26 mouse cellular contexts compared by ENCODE assay signal in the genomic region with DNA sequence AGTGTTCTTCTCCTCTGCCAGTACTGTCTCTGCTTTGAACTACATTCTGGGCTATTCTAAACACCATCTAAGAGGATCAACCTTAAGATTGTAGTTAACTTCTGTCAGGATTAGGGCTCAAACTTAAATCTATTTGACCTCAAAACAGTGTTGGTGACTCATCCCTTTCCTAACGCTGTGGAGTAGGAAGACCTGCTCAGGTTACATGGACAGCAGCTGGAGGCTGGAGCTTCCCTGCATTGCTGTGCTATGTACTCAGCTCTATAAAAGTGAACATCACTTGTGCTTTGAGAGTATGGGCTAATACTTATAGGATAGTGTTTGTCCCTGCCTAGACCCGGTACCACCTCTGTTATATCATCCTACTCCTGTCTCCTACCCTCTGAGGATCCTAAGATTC.
DNase-seq lines count a peak whose midpoint lies in the region; ATAC-seq and TF ChIP-seq lines count a peak whose summit lies in the region.
"Had no signal": no experiment of that assay in that cellular context is flagged by ENCODE, and none has a peak within 500 bp of the region (broad histone marks: within the 10 kb centered on the region; RNA-seq: fewer than 3 reads in every experiment).

No protein-coding gene starts in this region.

- no peak overlapping the region for H3K27ac ChIP-seq in embryonic facial prominence, embryonic 11.5 days (replicated peaks; ENCODE audit: low read depth, low read length)
- H3K27ac ChIP-seq in embryonic facial prominence, embryonic 10.5 days (replicated peaks), result no peak overlapping the region
- peak overlapping the region; percentile 90 for H3K27ac ChIP-seq in CH12.LX (ENCODE audit: insufficient read depth, low read depth)
- H3K27ac ChIP-seq: embryonic facial prominence, embryonic 13.5 days; embryonic facial prominence, embryonic 15.5 days; forebrain, embryonic 10.5 days; forebrain, embryonic 12.5 days had no signal

- 46% methylated on average over 2 of the region's 2 CpGs for WGBS in embryonic facial prominence, embryonic 11.5 days
- WGBS in embryonic facial prominence, embryonic 10.5 days, result 55% methylated on average over 2 of the region's 2 CpGs

- in situ Hi-C loops in CH12.LX (cut with MboI; ENCODE audit: low pct_ligation_motif_present, low pct_unique_long_range_greater_than_20kb, low sequenced_read_pairs), result loop anchor here (5.0 to 25.0 kb wide), 2 partner anchors 67 to 517 kb away; a partner anchor contains a TSS

- peak; percentile 5 for DNase-seq in embryonic facial prominence, embryonic 11.5 days (ENCODE audit: low spot score)
- DNase-seq in embryonic facial prominence, embryonic 10.5 days (ENCODE audit: low spot score), result no peak
- DNase-seq in 3T3-L1 (ENCODE audit: low read depth, low spot score) (peak; percentile 75), CH12.LX (ENCODE audit: extremely low read depth) (no peak)
- no peak for DNase-seq in layer of hippocampus, adult 11-12 months (ENCODE audit: low spot score)
- no peak for DNase-seq in adrenal gland, adult 8-10 months
- DNase-seq: adrenal gland, postnatal 10 days; adrenal gland, postnatal 25 days; cerebellum, adult 11 months; cerebellum, adult 18-20 months; cerebellum, adult 8-10 months; cerebellum, adult 9-11 months; cerebellum, postnatal 14 days; cerebellum, postnatal 36 days; embryo, embryonic 11 days had no signal

- ATAC-seq in embryonic facial prominence, embryonic 11.5 days (replicated peaks; ENCODE audit: insufficient number of reproducible peaks, low FRiP score, low TSS enrichment, low read depth), result no peak
- ATAC-seq: activated CD4-positive, CD25-positive, alpha-beta regulatory T cell, adult 4 months; CD4-positive, CD25-positive, alpha-beta regulatory T cell, adult 4 months; forebrain, embryonic 14.5 days; forebrain, embryonic 16.5 days; Patski had no signal

- H3K4me3 ChIP-seq in embryonic facial prominence, embryonic 11.5 days (ENCODE audit: low read depth, low read length), result no peak overlapping the region
- no peak overlapping the region for H3K4me3 ChIP-seq in embryonic facial prominence, embryonic 10.5 days
- H3K4me3 ChIP-seq in CH12.LX (replicated peaks in 1 of 3; ENCODE audit: low read depth in 2 of 3, low read length in 2 of 3, poor library complexity in 1 of 3), result peak overlapping the region; percentile 68 to 84 (median 76)
- no peak overlapping the region for H3K4me3 ChIP-seq in myocyte
- H3K4me3 ChIP-seq: embryonic facial prominence, embryonic 13.5 days; embryonic facial prominence, embryonic 15.5 days; erythroblast, embryonic 14.5 days; forebrain, embryonic 10.5 days; forebrain, embryonic 12.5 days had no signal

- no peak for TF ChIP-seq RAD21 in CH12.LX (IDR thresholded peaks at IDR 0.05; ENCODE audit: low read depth, low read length)

- TF ChIP-seq POLR2A in CH12.LX (IDR thresholded peaks at IDR 0.05; ENCODE audit: low read depth, low read length), result no peak
- TF ChIP-seq POLR2A in myocyte (IDR thresholded peaks at IDR 0.05; ENCODE audit: insufficient read length, low read depth), result no peak

- H3K36me3 ChIP-seq in embryonic facial prominence, embryonic 11.5 days (replicated peaks; ENCODE audit: control insufficient read depth, insufficient read depth, low read depth, low read length), result no peaks in the 10 kb centered on the region
- no peaks in the 10 kb centered on the region for H3K36me3 ChIP-seq in embryonic facial prominence, embryonic 10.5 days (replicated peaks)
- H3K36me3 ChIP-seq in CH12.LX (replicated peaks in 1 of 2; ENCODE audit: control insufficient read depth in 1 of 2, insufficient read depth in 1 of 2, low read length in 1 of 2) (peaks cover 11 to 22% of the 10 kb centered on the region in 2 experiments), myocyte (ENCODE audit: control insufficient read depth, insufficient read depth) (no peaks in the 10 kb centered on the region)
- H3K36me3 ChIP-seq: embryonic facial prominence, embryonic 13.5 days; embryonic facial prominence, embryonic 15.5 days; forebrain, embryonic 10.5 days; forebrain, embryonic 12.5 days had no signal

- no peak overlapping the region for H3ac ChIP-seq in myocyte (ENCODE audit: control insufficient read depth, insufficient read length)

- H3K27me3 ChIP-seq in embryonic facial prominence, embryonic 11.5 days (ENCODE audit: control insufficient read depth, insufficient read depth, low read length), result no peaks in the 10 kb centered on the region
- H3K27me3 ChIP-seq in embryonic facial prominence, embryonic 10.5 days (replicated peaks; ENCODE audit: low read depth, poor library complexity, severe bottlenecking), result no peaks in the 10 kb centered on the region
- no peaks in the 10 kb centered on the region for H3K27me3 ChIP-seq in CH12.LX (replicated peaks)
- no peaks in the 10 kb centered on the region for H3K27me3 ChIP-seq in myocyte (ENCODE audit: control insufficient read depth, insufficient read depth, insufficient read length)
- H3K27me3 ChIP-seq: embryonic facial prominence, embryonic 13.5 days; embryonic facial prominence, embryonic 15.5 days; forebrain, embryonic 12.5 days; Patski had no signal

- no peak for TF ChIP-seq EP300 in CH12.LX (IDR thresholded peaks at IDR 0.05; ENCODE audit: low read length)

- no peaks in the 10 kb centered on the region for H3K4me1 ChIP-seq in embryonic facial prominence, embryonic 11.5 days (ENCODE audit: control insufficient read depth, insufficient read depth, low read length)
- peaks cover 16% of the 10 kb centered on the region for H3K4me1 ChIP-seq in embryonic facial prominence, embryonic 10.5 days
- peaks cover 13 to 25% of the 10 kb centered on the region in 2 experiments for H3K4me1 ChIP-seq in CH12.LX (ENCODE audit: control insufficient read depth in 1 of 2, insufficient read depth in 2 of 2)
- H3K4me1 ChIP-seq: embryonic facial prominence, embryonic 15.5 days; forebrain, embryonic 12.5 days had no signal

- H3K79me2 ChIP-seq in CH12.LX (replicated peaks; ENCODE audit: control insufficient read depth, extremely low read depth, insufficient read depth, poor library complexity, severe bottlenecking) (peaks cover 54% of the 10 kb centered on the region), myocyte (ENCODE audit: control insufficient read depth, insufficient read depth) (no peaks in the 10 kb centered on the region)

- no peak overlapping the region for H3K4me2 ChIP-seq in embryonic facial prominence, embryonic 11.5 days (ENCODE audit: low read depth, low read length)
- H3K4me2 ChIP-seq in CH12.LX (ENCODE audit: insufficient read depth, low read depth, poor library complexity, severe bottlenecking) (peak overlapping the region; percentile 69), myocyte (ENCODE audit: low read depth) (peak overlapping the region; percentile 51)
- H3K4me2 ChIP-seq: embryonic facial prominence, embryonic 13.5 days; embryonic facial prominence, embryonic 15.5 days; forebrain, embryonic 12.5 days had no signal

- no peak for TF ChIP-seq CTCF in CH12.LX (conservative IDR thresholded peaks at IDR 0.05 in 1 of 2, IDR thresholded peaks at IDR 0.05 in 1 of 2; ENCODE audit: low read depth in 2 of 2, low read length in 2 of 2)

- H3K9ac ChIP-seq in embryonic facial prominence, embryonic 11.5 days (replicated peaks; ENCODE audit: low read length), result no peak overlapping the region
- H3K9ac ChIP-seq in CH12.LX (ENCODE audit: insufficient read depth, low read depth), result peak overlapping the region; percentile 97
- H3K9ac ChIP-seq: embryonic facial prominence, embryonic 13.5 days; embryonic facial prominence, embryonic 15.5 days; forebrain, embryonic 12.5 days had no signal

- dilution Hi-C loops in CH12.LX (cut with MboI; ENCODE audit: extremely low pct_ligation_motif_present, extremely low pct_unique_long_range_greater_than_20kb, low sequenced_read_pairs), result no loop called here

- no peaks in the 10 kb centered on the region for H3K9me3 ChIP-seq in embryonic facial prominence, embryonic 11.5 days (replicated peaks; ENCODE audit: control insufficient read depth, low read length)
- H3K9me3 ChIP-seq in embryonic facial prominence, embryonic 10.5 days, result 0 out of 2 replicates have a peak, but pooled peaks cover 4% of the 10 kb centered on the region
- no peaks in the 10 kb centered on the region for H3K9me3 ChIP-seq in CH12.LX (replicated peaks; ENCODE audit: low read length)
- H3K9me3 ChIP-seq: embryonic facial prominence, embryonic 15.5 days; forebrain, embryonic 12.5 days had no signal

TF ChIP-seq in CH12.LX, 34 proteins besides CTCF, POLR2A, EP300 and RAD21 (continues in another document):
- TF ChIP-seq NELFE (IDR thresholded peaks at IDR 0.05; ENCODE audit: low read depth, low read length), result no peak
- no peak for TF ChIP-seq ZC3H11A (IDR thresholded peaks at IDR 0.05; ENCODE audit: low read depth, low read length)
- TF ChIP-seq MEF2A (IDR thresholded peaks at IDR 0.05; ENCODE audit: borderline replicate concordance, low read depth, low read length), result peak; percentile 14; the same call in 1 of the 2 replicates
- peak; percentile 23; the same call in 1 of the 2 replicates for TF ChIP-seq ETS1 (conservative IDR thresholded peaks at IDR 0.05; ENCODE audit: low read depth, low read length)
- TF ChIP-seq E2F4 (IDR thresholded peaks at IDR 0.05; ENCODE audit: insufficient replicate concordance, low read depth, low read length), result no peak
- TF ChIP-seq JUN (IDR thresholded peaks at IDR 0.05; ENCODE audit: insufficient read depth, low read depth, low read length), result no peak
- no peak for TF ChIP-seq NRF1 (IDR thresholded peaks at IDR 0.05; ENCODE audit: low read depth, low read length)
- no peak for TF ChIP-seq UBTF (IDR thresholded peaks at IDR 0.05; ENCODE audit: low read depth, low read length)
- no peak for TF ChIP-seq HCFC1 (IDR thresholded peaks at IDR 0.05; ENCODE audit: low read depth, low read length)
- no peak for TF ChIP-seq JUND (conservative IDR thresholded peaks at IDR 0.05; ENCODE audit: low read depth, low read length)

TF ChIP-seq in myocyte, 11 proteins besides CTCF, POLR2A, EP300 and RAD21 (continues in another document):
- no peak for TF ChIP-seq USF1 (IDR thresholded peaks at IDR 0.05; ENCODE audit: low read depth)
- no peak for TF ChIP-seq TCF3 (IDR thresholded peaks at IDR 0.05; ENCODE audit: insufficient read length, low read depth)
- no peak for TF ChIP-seq SRF (IDR thresholded peaks at IDR 0.05; ENCODE audit: control insufficient read depth, insufficient read length, low read depth)
- no peak for TF ChIP-seq MAX (IDR thresholded peaks at IDR 0.05; ENCODE audit: low read depth)
- no peak for TF ChIP-seq TCF12 (IDR thresholded peaks at IDR 0.05; ENCODE audit: insufficient read depth, poor library complexity, severe bottlenecking)
- no peak for TF ChIP-seq POLR2AphosphoS2 (IDR thresholded peaks at IDR 0.05; ENCODE audit: insufficient read length, low read depth)
- TF ChIP-seq REST (IDR thresholded peaks at IDR 0.05; ENCODE audit: insufficient read depth, insufficient read length), result no peak
- peak in 2 of 3 experiments; percentile 82 to 87 for TF ChIP-seq MYOD1 (IDR thresholded peaks at IDR 0.05; ENCODE audit: control insufficient read depth in 1 of 3, insufficient read length in 2 of 3, low read depth in 2 of 3)
- TF ChIP-seq MYOG (IDR thresholded peaks at IDR 0.05; ENCODE audit: control insufficient read depth in 1 of 3, insufficient read depth in 1 of 3, insufficient read length in 2 of 3, low read depth in 2 of 3), result peak in 1 of 3 experiments; percentile 68
- no peak for TF ChIP-seq E2F4 (IDR thresholded peaks at IDR 0.05; ENCODE audit: insufficient read depth)

Comparison
In these comparisons a context has a peak if more than half of its experiments do, and no peak if none do; other contexts are left out.
1. DNase-seq: peak in embryonic facial prominence, embryonic 11.5 days (single experiment) and 3T3-L1 (single experiment); none in embryonic facial prominence, embryonic 10.5 days (single experiment), CH12.LX (single experiment), layer of hippocampus, adult 11-12 months (single experiment) and adrenal gland, adult 8-10 months (single experiment).
2. H3K4me3 ChIP-seq: peak in CH12.LX (3 of 3); none in embryonic facial prominence, embryonic 11.5 days (single experiment), embryonic facial prominence, embryonic 10.5 days (single experiment) and myocyte (single experiment).